Mouse (Mus musculus): ENCODE results near the gene Il13ra1.

DNA sequence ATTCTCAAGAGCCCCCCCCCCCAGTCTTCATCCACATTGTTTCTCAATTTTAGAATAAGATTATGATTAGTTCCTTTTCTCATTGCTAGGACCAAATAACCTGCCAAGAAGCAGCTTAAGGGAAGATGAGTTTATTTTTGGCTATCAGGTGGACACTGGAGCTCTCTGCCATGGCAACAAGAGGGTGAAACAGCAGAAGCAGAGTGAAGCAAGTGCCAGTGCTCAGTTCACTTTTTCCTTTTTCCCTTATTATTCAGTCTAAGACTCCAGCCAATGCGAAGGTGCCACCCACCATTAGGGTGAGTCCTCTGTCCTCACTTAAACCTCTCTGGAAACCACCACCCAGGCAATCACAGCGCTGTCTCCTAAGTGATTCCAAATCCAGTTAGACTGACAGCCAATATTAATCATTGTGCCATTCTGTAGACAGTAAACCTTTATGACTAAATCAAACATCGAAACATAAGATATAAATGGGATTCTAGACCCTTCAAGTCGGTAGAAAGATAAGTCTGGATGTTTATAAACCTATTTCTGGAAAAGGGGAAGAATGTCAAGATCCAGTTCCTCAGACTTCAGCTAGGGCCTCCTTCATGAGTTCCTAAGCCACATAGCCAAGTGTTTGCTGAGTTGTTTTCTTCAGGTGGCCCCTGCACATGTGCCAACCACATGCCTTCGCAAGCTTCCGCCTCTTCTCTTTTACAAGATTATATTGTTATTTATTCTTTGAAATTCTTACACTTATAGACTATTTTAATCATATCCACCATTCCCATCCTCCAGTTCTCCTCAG is 23.2 kb upstream of the Il13ra1 start:
- TF ChIP-seq CTCF (IDR thresholded peaks at IDR 0.05 in 2 of 3, conservative IDR thresholded peaks at IDR 0.05 in 1 of 3; ENCODE audit: control insufficient read depth in 1 of 3, insufficient read depth in 1 of 3, low read depth in 2 of 3, low read length in 3 of 3, poor library complexity in 1 of 3, severe bottlenecking in 1 of 3) (no peak), EP300 (IDR thresholded peaks at IDR 0.05; ENCODE audit: low read depth in 1 of 2, low read length in 2 of 2) (no peak)

Data from MEL (cell line).